Mouse (Mus musculus): ENCODE measurements around the gene Vipr1. TPM values are rescaled to one million over a fixed set of nuclear protein-coding genes. Genes with fewer than 3 reads are reported as not detected.

The Vipr1 gene
- total RNA-seq, 2 experiments from 2014 or later: 2.8 to 5.2 TPM

GRCm38 (mm10) chr9:121679549-121679948 is 37.0 kb downstream of the Vipr1 start:
- DNase-seq: peak; percentile 63

GRCm38 (mm10) chr9:121681191-121681590 is 38.7 kb downstream of the Vipr1 start:
- DNase-seq: no peak

- no peak for DNase-seq
Measured at GRCm38 (mm10) chr9:121682037-121682680, 39.6 kb downstream of the Vipr1 start.

GRCm38 (mm10) chr9:121684702-121685101 is 42.2 kb downstream of the Vipr1 start:
- no peak for DNase-seq

- no peak for DNase-seq
Measured at GRCm38 (mm10) chr9:121690200-121690651, 47.7 kb downstream of the Vipr1 start.

- DNase-seq: no peak
Measured at GRCm38 (mm10) chr9:121690734-121691133, 48.2 kb downstream of the Vipr1 start.

- no peak for DNase-seq
Measured at GRCm38 (mm10) chr9:121694736-121695135, 52.2 kb downstream of the Vipr1 start.

GRCm38 (mm10) chr9:121696626-121697025 is 54.1 kb downstream of the Vipr1 start:
- no peak for DNase-seq

- DNase-seq: peak; percentile 79
Measured at GRCm38 (mm10) chr9:121697150-121698049, 54.9 kb downstream of the Vipr1 start.

GRCm38 (mm10) chr9:121704261-121704645 is 61.7 kb downstream of the Vipr1 start:
- peak; percentile 18 for DNase-seq

GRCm38 (mm10) chr9:121704646-121705625 is 62.4 kb downstream of the Vipr1 start, which contains the start of gene Sec22c:
TSS of gene Sec22c (minus strand) at chr9:121705490.
- peak; percentile 95 for DNase-seq

- DNase-seq: no peak
Measured at GRCm38 (mm10) chr9:121706029-121706675, 63.6 kb downstream of the Vipr1 start.

GRCm38 (mm10) chr9:121707801-121708200 is 65.3 kb downstream of the Vipr1 start:
- DNase-seq: no peak

GRCm38 (mm10) chr9:121708506-121709486 is 66.3 kb downstream of the Vipr1 start:
- DNase-seq: no peak

GRCm38 (mm10) chr9:121709898-121710583 is 67.5 kb downstream of the Vipr1 start, which contains the start of gene Ss18l2:
TSS of gene Ss18l2 (plus strand) at chr9:121710329.
- peak; percentile 99 for DNase-seq

GRCm38 (mm10) chr9:121710584-121710975 is 68.1 kb downstream of the Vipr1 start:
- no peak for DNase-seq

- DNase-seq: no peak
Measured at GRCm38 (mm10) chr9:121717048-121717447, 74.5 kb downstream of the Vipr1 start.

GRCm38 (mm10) chr9:121718070-121718705 is 75.7 kb downstream of the Vipr1 start:
- no peak for DNase-seq

- peak; percentile 98 for DNase-seq
Measured at GRCm38 (mm10) chr9:121718792-121719318, 76.3 kb downstream of the Vipr1 start, which contains the start of gene Nktr. TSS of gene Nktr (plus strand) at chr9:121719169.

Measured in adrenal gland, postnatal 10 days (tissue).